Comparison of ENCODE assay signal across 19 mouse cellular contexts in genomic region chr3:138820296-138820695, GRCm38 (mm10).
DNase-seq lines count a peak whose midpoint lies in the region; ATAC-seq and TF ChIP-seq lines count a peak whose summit lies in the region.
"Had no signal": no experiment of that assay in that cellular context is flagged by ENCODE, and none has a peak within 500 bp of the region (broad histone marks: within the 10 kb centered on the region; RNA-seq: fewer than 3 reads in every experiment).

No protein-coding gene starts in this region.

- peak; percentile 42 for DNase-seq in midbrain, postnatal 0 days (ENCODE audit: low spot score)
- peak; percentile 87 for DNase-seq in cerebellum, postnatal 25 days
- no peak for DNase-seq in lung, postnatal 10 days
- DNase-seq in spleen, postnatal 36 days (ENCODE audit: low spot score in 2 of 2): no peak
- DNase-seq in heart, embryonic 10.5 days (ENCODE audit: low spot score): no peak
- DNase-seq: adrenal gland, postnatal 10 days; gastrocnemius, postnatal 36 days; heart, postnatal 10 days; lung, adult 2 months; thymus, postnatal 4 days had no signal

- H3K4me2 ChIP-seq in hindbrain, embryonic 16.5 days (ENCODE audit: low read length): no peak overlapping the region
- H3K4me2 ChIP-seq in hindbrain, embryonic 13.5 days: no peak overlapping the region
- H3K4me2 ChIP-seq in midbrain, postnatal 0 days (ENCODE audit: low read depth, low read length, poor library complexity, severe bottlenecking): no peak overlapping the region
- H3K4me2 ChIP-seq in midbrain, embryonic 16.5 days (ENCODE audit: low read length): no peak overlapping the region
- H3K4me2 ChIP-seq: liver, embryonic 11.5 days; midbrain, embryonic 12.5 days; neural tube, embryonic 15.5 days had no signal

- no peaks in the 10 kb centered on the region for H3K9me3 ChIP-seq in hindbrain, embryonic 16.5 days (ENCODE audit: control insufficient read depth, low read length)
- H3K9me3 ChIP-seq in hindbrain, embryonic 13.5 days: no peaks in the 10 kb centered on the region
- no peaks in the 10 kb centered on the region for H3K9me3 ChIP-seq in midbrain, postnatal 0 days (ENCODE audit: low read length)
- no peaks in the 10 kb centered on the region for H3K9me3 ChIP-seq in midbrain, embryonic 16.5 days (replicated peaks; ENCODE audit: control insufficient read depth, low read length, poor library complexity, severe bottlenecking)
- H3K9me3 ChIP-seq in heart, embryonic 10.5 days: no peaks in the 10 kb centered on the region
- H3K9me3 ChIP-seq: forebrain, embryonic 10.5 days; limb, embryonic 10.5 days; midbrain, embryonic 12.5 days; neural tube, embryonic 15.5 days had no signal

- peak overlapping the region; percentile 34; the same call in 1 of the 2 replicates for H3K27ac ChIP-seq in hindbrain, embryonic 16.5 days (ENCODE audit: low read depth, low read length)
- no peak overlapping the region; the same call in 1 of the 2 replicates for H3K27ac ChIP-seq in hindbrain, embryonic 13.5 days
- no peak overlapping the region for H3K27ac ChIP-seq in midbrain, postnatal 0 days (ENCODE audit: low read depth, low read length)
- no peak overlapping the region for H3K27ac ChIP-seq in midbrain, embryonic 16.5 days (ENCODE audit: low read length)
- H3K27ac ChIP-seq in heart, embryonic 10.5 days: no peak overlapping the region
- H3K27ac ChIP-seq: forebrain, embryonic 10.5 days; limb, embryonic 10.5 days; midbrain, embryonic 12.5 days; neural tube, embryonic 15.5 days had no signal

- H3K36me3 ChIP-seq in hindbrain, embryonic 16.5 days (ENCODE audit: control insufficient read depth, insufficient read depth, low read length): no peaks in the 10 kb centered on the region
- H3K36me3 ChIP-seq in hindbrain, embryonic 13.5 days: no peaks in the 10 kb centered on the region
- H3K36me3 ChIP-seq in midbrain, postnatal 0 days (ENCODE audit: insufficient read depth, low read length): no peaks in the 10 kb centered on the region
- H3K36me3 ChIP-seq in midbrain, embryonic 16.5 days (ENCODE audit: control insufficient read depth, insufficient read depth, low read length): no peaks in the 10 kb centered on the region
- H3K36me3 ChIP-seq in heart, embryonic 10.5 days: no peaks in the 10 kb centered on the region
- H3K36me3 ChIP-seq: forebrain, embryonic 10.5 days; limb, embryonic 10.5 days; midbrain, embryonic 12.5 days; neural tube, embryonic 15.5 days had no signal

- H3K9ac ChIP-seq in hindbrain, embryonic 16.5 days (ENCODE audit: low read depth, low read length): no peak overlapping the region
- no peak overlapping the region for H3K9ac ChIP-seq in hindbrain, embryonic 13.5 days
- no peak overlapping the region for H3K9ac ChIP-seq in midbrain, postnatal 0 days (replicated peaks; ENCODE audit: low read length, poor library complexity, severe bottlenecking)
- H3K9ac ChIP-seq in midbrain, embryonic 16.5 days (ENCODE audit: low read depth, low read length): no peak overlapping the region
- H3K9ac ChIP-seq: midbrain, embryonic 12.5 days; neural tube, embryonic 15.5 days had no signal

- TF ChIP-seq CTCF in midbrain, postnatal 0 days (IDR thresholded peaks at IDR 0.05): no peak

- no peaks in the 10 kb centered on the region for H3K27me3 ChIP-seq in hindbrain, embryonic 16.5 days (replicated peaks; ENCODE audit: control insufficient read depth, insufficient read depth, low read length)
- H3K27me3 ChIP-seq in hindbrain, embryonic 13.5 days: no peaks in the 10 kb centered on the region
- H3K27me3 ChIP-seq in midbrain, postnatal 0 days (ENCODE audit: insufficient read depth, low read length): no peaks in the 10 kb centered on the region
- H3K27me3 ChIP-seq in midbrain, embryonic 16.5 days (ENCODE audit: control insufficient read depth, insufficient read depth, low read depth, low read length): no peaks in the 10 kb centered on the region
- no peaks in the 10 kb centered on the region for H3K27me3 ChIP-seq in heart, embryonic 10.5 days (ENCODE audit: insufficient read depth, poor library complexity, severe bottlenecking)
- H3K27me3 ChIP-seq: midbrain, embryonic 12.5 days; neural tube, embryonic 15.5 days had no signal

- ATAC-seq in hindbrain, embryonic 16.5 days: peak; percentile 19; the same call in 1 of the 2 replicates
- ATAC-seq in hindbrain, embryonic 13.5 days (ENCODE audit: low FRiP score): no peak
- no peak for ATAC-seq in midbrain, postnatal 0 days (ENCODE audit: low FRiP score)
- no peak for ATAC-seq in midbrain, embryonic 16.5 days

- H3K4me3 ChIP-seq in hindbrain, embryonic 16.5 days (ENCODE audit: low read length): no peak overlapping the region
- H3K4me3 ChIP-seq in hindbrain, embryonic 13.5 days: no peak overlapping the region
- H3K4me3 ChIP-seq in midbrain, postnatal 0 days (ENCODE audit: low read depth, low read length): no peak overlapping the region
- H3K4me3 ChIP-seq in midbrain, embryonic 16.5 days (ENCODE audit: low read depth, low read length): no peak overlapping the region
- H3K4me3 ChIP-seq in heart, embryonic 10.5 days: no peak overlapping the region
- H3K4me3 ChIP-seq: forebrain, embryonic 10.5 days; limb, embryonic 10.5 days; midbrain, embryonic 12.5 days; myocyte; neural tube, embryonic 15.5 days had no signal

- WGBS in hindbrain, embryonic 16.5 days: 61% methylated on average over 5 of the region's 5 CpGs
- WGBS in hindbrain, embryonic 13.5 days: 62% methylated on average over 5 of the region's 5 CpGs
- 78% methylated on average over 5 of the region's 5 CpGs for WGBS in midbrain, postnatal 0 days
- 78% methylated on average over 5 of the region's 5 CpGs for WGBS in midbrain, embryonic 16.5 days
- WGBS in heart, embryonic 10.5 days: 72% methylated on average over 5 of the region's 5 CpGs

- H3K4me1 ChIP-seq in hindbrain, embryonic 16.5 days (ENCODE audit: control insufficient read depth, insufficient read depth, low read depth, low read length): peaks cover 22% of the 10 kb centered on the region
- H3K4me1 ChIP-seq in hindbrain, embryonic 13.5 days (replicated peaks): peaks cover 55% of the 10 kb centered on the region
- no peaks in the 10 kb centered on the region; the same call in 1 of the 2 replicates for H3K4me1 ChIP-seq in midbrain, postnatal 0 days (ENCODE audit: insufficient read depth, low read length)
- H3K4me1 ChIP-seq in midbrain, embryonic 16.5 days (ENCODE audit: control insufficient read depth, insufficient read depth, low read length): peaks cover 16% of the 10 kb centered on the region
- H3K4me1 ChIP-seq in heart, embryonic 10.5 days: peaks cover 35% of the 10 kb centered on the region

Comparison
In these comparisons a context has a peak if more than half of its experiments do, and no peak if none do; other contexts are left out.
1. DNase-seq: peak in midbrain, postnatal 0 days (single experiment) and cerebellum, postnatal 25 days (2 of 2); none in lung, postnatal 10 days (single experiment), spleen, postnatal 36 days (0 of 2) and heart, embryonic 10.5 days (single experiment).